Mouse (Mus musculus) stomach, postnatal 0 days (tissue): Measurements from ENCODE around the gene Dek. TPM values are rescaled to one million over a fixed set of nuclear protein-coding genes. Genes with fewer than 3 reads are reported as not detected.

Experiments used
- ATAC-seq: fragments of 200-750 bp; cut with Nextera tagmentation; 2 replicates; pipeline ENCODE4 v1.8.0; 2017; ENCODE audit not compliant: low FRiP score, low TSS enrichment
- DNase-seq: peaks from one replicate; pipeline ENCODE4 v3.0.0-alpha.2; 2016; ENCODE audit warnings: low spot score
- H3K27ac ChIP-seq: fragments of 300-500 bp; sonication (generic); replicated peaks from 2 replicates; pipeline ENCODE4 v1.5.1; 2014; ENCODE audit warnings: mild to moderate bottlenecking, control low read depth
- H3K27me3 ChIP-seq: fragments of 300-500 bp; sonication (generic); 2 replicates; pipeline ENCODE4 v1.6.1; 2014; ENCODE audit warnings: low read length; ENCODE audit not compliant: control insufficient read depth, insufficient read depth
- H3K36me3 ChIP-seq: fragments of 300-500 bp; sonication (generic); 2 replicates; pipeline ENCODE4 v1.6.1; 2014; ENCODE audit warnings: low read length, mixed read lengths; ENCODE audit not compliant: control insufficient read depth, insufficient read depth
- H3K4me1 ChIP-seq: fragments of 300-500 bp; sonication (generic); replicated peaks from 2 replicates; pipeline ENCODE4 v1.6.1; 2014; ENCODE audit warnings: antibody characterized with exemption; ENCODE audit not compliant: control insufficient read depth, insufficient read depth
- H3K4me2 ChIP-seq: fragments of 300-500 bp; sonication (generic); replicated peaks from 2 replicates; pipeline ENCODE4 v1.6.1; 2014; ENCODE audit warnings: low read depth, mild to moderate bottlenecking, control low read depth, moderate library complexity
- H3K4me3 ChIP-seq: fragments of 300-500 bp; sonication (generic); 2 replicates; pipeline ENCODE4 v1.5.1; 2014; ENCODE audit warnings: low read depth, low read length, control low read depth
- H3K9ac ChIP-seq: fragments of 300-500 bp; sonication (generic); 2 replicates; pipeline ENCODE4 v1.6.1; 2014; ENCODE audit warnings: mild to moderate bottlenecking, low read length, control low read depth, mixed read lengths
- H3K9me3 ChIP-seq: fragments of 300-500 bp; sonication (generic); 2 replicates; pipeline ENCODE4 v1.6.1; 2016; ENCODE audit warnings: low read length; ENCODE audit not compliant: control insufficient read depth
- CTCF ChIP-seq: IDR thresholded peaks from 2 replicates; pipeline ENCODE4 v1.5.1; 2016; ENCODE audit warnings: antibody characterized with exemption, low read depth, mild to moderate bottlenecking, moderate library complexity
- EP300 ChIP-seq: optimal IDR thresholded peaks from 2 replicates; pipeline ENCODE3; 2016; ENCODE audit warnings: antibody characterized with exemption
- WGBS: fragments of 180-500 bp; shearing (Covaris S2); extraction: QIAGEN DNeasy Blood & Tissue Kit; methylation state at CpG from one replicate; pipeline ENCODE4 v1.1.7; 2014; 5-methylcytosine and 5-hydroxymethylcytosine counted together
- polyA plus RNA-seq: library from polyadenylated mRNA; unstranded; fragments of >200 nt; fragmentation: Nextera tagmentation; extraction: Ambion mirVana; gene quantifications from 2 replicates; pipeline ENCODE4 v1.2.1, GENCODE M21; 2015

Gene Dek
- polyA plus RNA-seq, 1 experiment from 2014 or later, result 133 TPM

- Histone ChIP-seq H3K4me2 (no peak overlapping the region), H3K27ac (peak overlapping the region; percentile 53), H3K4me3 (no peak overlapping the region), H3K4me1 (no peaks in the 10 kb centered on the region), H3K9me3 (no peaks in the 10 kb centered on the region), H3K36me3 (peaks cover 2% of the 10 kb centered on the region), H3K9ac (no peak overlapping the region), H3K27me3 (no peaks in the 10 kb centered on the region)
- TF ChIP-seq CTCF, result no peak
- DNase-seq (no peak), ATAC-seq (no peak)
- 53% methylated on average over 15 of the region's 15 CpGs for WGBS
These were observed 41.8 kb downstream of the Dek start for GRCm38 (mm10) chr13:47063985-47064760.

- no peaks in the 10 kb centered on the region for H3K27me3 ChIP-seq
- WGBS, result 79% methylated on average over 17 of the region's 17 CpGs
- DNase-seq, result no peak
- peaks cover 2% of the 10 kb centered on the region for H3K36me3 ChIP-seq
- no peak overlapping the region for H3K27ac ChIP-seq
- H3K4me2 ChIP-seq, result no peak overlapping the region
- H3K9ac ChIP-seq, result no peak overlapping the region
- H3K4me3 ChIP-seq, result no peak overlapping the region
- ATAC-seq, result no peak
- no peaks in the 10 kb centered on the region for H3K4me1 ChIP-seq
- H3K9me3 ChIP-seq, result no peaks in the 10 kb centered on the region
- no peak for TF ChIP-seq EP300
- TF ChIP-seq CTCF, result no peak
These were observed 43.2 kb downstream of the Dek start for GRCm38 (mm10) chr13:47062756-47063155.

DNA sequence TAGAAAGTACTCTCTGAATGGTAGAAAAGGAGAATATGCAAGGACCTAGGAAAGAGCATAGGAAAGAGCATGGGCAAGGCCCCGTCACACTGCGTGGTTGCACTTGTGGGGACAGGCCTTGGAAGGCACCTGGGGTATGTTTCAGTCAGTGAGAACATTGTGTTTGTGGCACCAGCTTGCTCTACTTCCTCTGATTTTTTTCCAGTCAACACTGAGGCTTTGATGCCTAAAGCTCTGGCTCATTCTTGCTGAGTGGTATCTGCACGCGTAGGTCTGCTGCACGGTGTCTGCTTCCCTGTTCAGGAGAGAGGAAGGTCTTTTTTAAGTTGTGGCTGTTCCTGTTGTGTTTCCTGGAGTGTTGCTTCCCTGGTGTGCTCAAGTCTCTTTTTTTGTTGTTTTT, 49.2 kb downstream of the Dek start:
- H3K4me1 ChIP-seq, result no peaks in the 10 kb centered on the region
- no peak for DNase-seq
- no peak overlapping the region for H3K4me2 ChIP-seq
- ATAC-seq, result no peak
- H3K27me3 ChIP-seq, result no peaks in the 10 kb centered on the region
- H3K36me3 ChIP-seq, result peaks cover 5% of the 10 kb centered on the region; the same call in 1 of the 2 replicates
- no peak overlapping the region for H3K4me3 ChIP-seq
- H3K9me3 ChIP-seq, result no peaks in the 10 kb centered on the region
- 94% methylated on average over 5 of the region's 5 CpGs for WGBS
- H3K9ac ChIP-seq, result no peak overlapping the region
- H3K27ac ChIP-seq, result no peak overlapping the region
- no peak for TF ChIP-seq EP300
- no peak for TF ChIP-seq CTCF

- ATAC-seq (no peak), DNase-seq (no peak)
- Histone ChIP-seq H3K4me1 (no peaks in the 10 kb centered on the region), H3K27ac (no peak overlapping the region), H3K27me3 (no peaks in the 10 kb centered on the region), H3K36me3 (peaks cover 5% of the 10 kb centered on the region; the same call in 1 of the 2 replicates), H3K4me2 (no peak overlapping the region), H3K4me3 (no peak overlapping the region), H3K9ac (no peak overlapping the region), H3K9me3 (no peaks in the 10 kb centered on the region)
- no peak for TF ChIP-seq EP300
- no peak for TF ChIP-seq CTCF
- 77% methylated on average over 11 of the region's 11 CpGs for WGBS
These were observed 49.9 kb downstream of the Dek start for GRCm38 (mm10) chr13:47056126-47056525.

GRCm38 (mm10) chr13:47053971-47054370, 52.0 kb downstream of the Dek start:
- no peak overlapping the region for H3K4me2 ChIP-seq
- H3K27ac ChIP-seq, result no peak overlapping the region
- ATAC-seq (no peak), DNase-seq (no peak)
- H3K9ac ChIP-seq, result no peak overlapping the region
- H3K4me3 ChIP-seq, result no peak overlapping the region
- H3K9me3 ChIP-seq, result no peaks in the 10 kb centered on the region
- H3K36me3 ChIP-seq, result peaks cover 3% of the 10 kb centered on the region; the same call in 1 of the 2 replicates
- H3K27me3 ChIP-seq, result no peaks in the 10 kb centered on the region
- H3K4me1 ChIP-seq, result no peaks in the 10 kb centered on the region
- TF ChIP-seq CTCF, result no peak
- no peak for TF ChIP-seq EP300
- WGBS, result 81% methylated on average over 10 of the region's 10 CpGs

GRCm38 (mm10) chr13:47050009-47050408, 56.0 kb downstream of the Dek start:
- DNase-seq (no peak), ATAC-seq (no peak)
- H3K4me2 ChIP-seq, result no peak overlapping the region
- H3K36me3 ChIP-seq, result peaks cover 3% of the 10 kb centered on the region; the same call in 1 of the 2 replicates
- no peak overlapping the region for H3K4me3 ChIP-seq
- WGBS, result 63% methylated on average over 4 of the region's 4 CpGs
- no peaks in the 10 kb centered on the region for H3K9me3 ChIP-seq
- TF ChIP-seq CTCF (no peak), EP300 (no peak)
- no peaks in the 10 kb centered on the region for H3K4me1 ChIP-seq
- H3K27ac ChIP-seq, result no peak overlapping the region
- no peak overlapping the region for H3K9ac ChIP-seq
- H3K27me3 ChIP-seq, result no peaks in the 10 kb centered on the region
